Mouse (Mus musculus) forebrain, embryonic 16.5 days (tissue): ENCODE measurements around the gene Ckap4. TPM values are rescaled to one million over a fixed set of nuclear protein-coding genes. Genes with fewer than 3 reads are reported as not detected.
A peak's percentile ranks its signal among the peaks of the same experiment; 100 is the strongest.
"Not testable (repeated sequence)": the region's sequence is repeated elsewhere in the genome, so short reads cannot be mapped to it uniquely, and the experiment has no call there.

ENCODE experiments used
- ATAC-seq: fragments of 200-750 bp; cut with Nextera tagmentation; 2 replicates; pipeline ENCODE4 v1.8.0; 2017; ENCODE audit warnings: mild to moderate bottlenecking, moderate library complexity
- H3K27ac ChIP-seq: fragments of 300-500 bp; sonication (generic); 2 replicates; pipeline ENCODE4 v1.5.1; 2014; ENCODE audit warnings: low read length, control low read depth
- H3K27me3 ChIP-seq: fragments of 300-500 bp; sonication (generic); replicated peaks from 2 replicates; pipeline ENCODE4 v1.6.1; 2014; ENCODE audit warnings: low read length; ENCODE audit not compliant: control insufficient read depth, insufficient read depth
- H3K36me3 ChIP-seq: fragments of 300-500 bp; sonication (generic); 2 replicates; pipeline ENCODE4 v1.6.1; 2014; ENCODE audit not compliant: control insufficient read depth, insufficient read depth
- H3K4me1 ChIP-seq: fragments of 300-500 bp; sonication (generic); replicated peaks from 2 replicates; pipeline ENCODE4 v1.6.1; 2014; ENCODE audit warnings: low read length; ENCODE audit not compliant: control insufficient read depth, insufficient read depth
- H3K4me2 ChIP-seq: fragments of 300-500 bp; sonication (generic); 2 replicates; pipeline ENCODE4 v1.6.1; 2014; ENCODE audit warnings: mild to moderate bottlenecking, low read length, control low read depth
- H3K4me3 ChIP-seq: fragments of 300-500 bp; sonication (generic); replicated peaks from 2 replicates; pipeline ENCODE4 v1.5.1; 2014; ENCODE audit warnings: mild to moderate bottlenecking, low read length, control low read depth
- H3K9ac ChIP-seq: fragments of 300-500 bp; sonication (generic); replicated peaks from 2 replicates; pipeline ENCODE4 v1.6.1; 2014; ENCODE audit warnings: low read depth, low read length, control low read depth
- H3K9me3 ChIP-seq: fragments of 300-500 bp; sonication (generic); 2 replicates; pipeline ENCODE4 v1.6.1; 2016; ENCODE audit warnings: low read length; ENCODE audit not compliant: control insufficient read depth
- WGBS: fragments of 180-500 bp; shearing (Covaris S2); extraction: QIAGEN DNeasy Blood & Tissue Kit; methylation state at CpG from one replicate; pipeline ENCODE4 v1.1.7; 2014; 5-methylcytosine and 5-hydroxymethylcytosine counted together
- polyA plus RNA-seq: library from polyadenylated mRNA; unstranded; fragments of >200 nt; fragmentation: Nextera tagmentation; extraction: Ambion mirVana; gene quantifications from 2 replicates; pipeline ENCODE4 v1.2.1, GENCODE M21; 2015

Gene Ckap4
- polyA plus RNA-seq, 1 experiment from 2014 or later = 37.5 TPM

DNA sequence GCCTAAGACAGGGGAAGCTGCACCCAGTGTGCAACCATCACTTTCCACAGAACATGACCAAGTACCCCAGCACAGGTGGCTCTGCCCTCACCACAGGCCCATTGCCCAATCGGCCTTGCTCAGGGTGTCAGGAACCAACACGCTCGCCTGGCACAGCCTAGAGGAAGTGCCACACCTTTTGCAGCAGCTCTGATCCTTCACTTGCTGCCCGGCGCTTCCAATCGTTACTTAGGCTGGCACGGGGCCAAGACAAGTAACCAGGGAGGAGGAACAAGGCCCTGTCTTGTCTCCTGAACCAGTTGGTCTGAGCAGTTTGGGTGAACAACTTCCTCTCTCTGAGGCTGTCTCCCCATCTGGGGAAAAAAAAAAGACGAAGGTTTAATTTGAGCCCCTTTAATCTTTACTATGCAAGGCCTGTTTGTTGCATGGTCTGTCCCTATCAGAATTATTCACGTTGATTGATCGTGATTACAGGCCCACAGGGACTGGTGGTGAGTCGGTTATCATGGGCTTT, 17.4 kb downstream of the Ckap4 start:
- no peaks in the 10 kb centered on the region for H3K27me3 ChIP-seq
- H3K27ac ChIP-seq = no peak overlapping the region
- no peak overlapping the region for H3K4me3 ChIP-seq
- ATAC-seq = no peak
- H3K36me3 ChIP-seq = no peaks in the 10 kb centered on the region
- H3K4me2 ChIP-seq = no peak overlapping the region
- WGBS = 51% methylated on average over 11 of the region's 11 CpGs
- no peaks in the 10 kb centered on the region for H3K9me3 ChIP-seq
- H3K4me1 ChIP-seq = no peaks in the 10 kb centered on the region
- no peak overlapping the region for H3K9ac ChIP-seq

- 57% methylated on average over 1 of the region's 1 CpGs for WGBS
- not testable (repeated sequence) for H3K4me1 ChIP-seq, H3K9me3 ChIP-seq, H3K4me2 ChIP-seq, H3K27me3 ChIP-seq, H3K27ac ChIP-seq, H3K36me3 ChIP-seq, H3K4me3 ChIP-seq, H3K9ac ChIP-seq
- 0 out of 2 replicates have a peak, but pooled peaks have one; percentile 19 for ATAC-seq
These were observed 17.9 kb downstream of the Ckap4 start for GRCm38 (mm10) chr10:84515980-84516379.

- 32% methylated on average over 3 of the region's 3 CpGs for WGBS
- Histone ChIP-seq H3K36me3 (no peaks in the 10 kb centered on the region), H3K9me3 (no peaks in the 10 kb centered on the region), H3K9ac (no peak overlapping the region), H3K4me3 (no peak overlapping the region), H3K27me3 (no peaks in the 10 kb centered on the region), H3K4me1 (no peaks in the 10 kb centered on the region), H3K4me2 (no peak overlapping the region), H3K27ac (no peak overlapping the region)
- ATAC-seq = peak; percentile 80
These were observed 18.3 kb downstream of the Ckap4 start for GRCm38 (mm10) chr10:84515512-84515950.

- no peak overlapping the region for H3K4me2 ChIP-seq
- H3K36me3 ChIP-seq = no peaks in the 10 kb centered on the region
- no peak overlapping the region for H3K27ac ChIP-seq
- no peaks in the 10 kb centered on the region for H3K9me3 ChIP-seq
- WGBS = 40% methylated on average over 5 of the region's 5 CpGs
- H3K4me3 ChIP-seq = no peak overlapping the region
- no peak overlapping the region for H3K9ac ChIP-seq
- no peaks in the 10 kb centered on the region for H3K27me3 ChIP-seq
- no peak for ATAC-seq
- no peaks in the 10 kb centered on the region for H3K4me1 ChIP-seq
These were observed 19.8 kb downstream of the Ckap4 start for GRCm38 (mm10) chr10:84514038-84514578.

DNA sequence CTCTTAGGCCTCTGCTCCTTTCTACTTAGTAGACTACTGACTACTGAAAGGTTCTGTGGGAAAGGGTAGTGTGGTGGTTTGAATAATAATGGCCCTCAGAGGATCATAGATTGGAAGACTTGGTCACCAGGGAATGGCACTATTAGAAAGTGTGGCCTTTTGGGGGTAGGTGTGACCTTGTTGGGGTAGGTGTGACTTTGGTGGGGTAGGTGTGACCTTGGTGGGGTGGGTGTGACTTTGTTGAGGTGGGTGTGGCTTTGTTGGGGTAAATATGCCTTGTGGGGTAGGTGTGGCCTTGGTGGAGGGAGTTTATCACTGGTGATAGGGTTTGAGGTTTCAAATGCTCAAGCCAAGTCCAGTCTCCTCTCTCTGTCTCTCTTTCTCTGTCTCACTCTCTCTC, 21.1 kb downstream of the Ckap4 start:
- no peak overlapping the region for H3K9ac ChIP-seq
- no peaks in the 10 kb centered on the region for H3K9me3 ChIP-seq
- ATAC-seq = no peak

GRCm38 (mm10) chr10:84508603-84509002, 25.3 kb downstream of the Ckap4 start:
- Histone ChIP-seq H3K4me3 (no peak overlapping the region), H3K9ac (no peak overlapping the region), H3K36me3 (no peaks in the 10 kb centered on the region), H3K4me2 (no peak overlapping the region), H3K27me3 (no peaks in the 10 kb centered on the region), H3K27ac (no peak overlapping the region), H3K4me1 (no peaks in the 10 kb centered on the region), H3K9me3 (no peaks in the 10 kb centered on the region)
- WGBS = 98% methylated on average over 1 of the region's 1 CpGs
- no peak for ATAC-seq

More for the DNA sequence above, 21.1 kb downstream of the Ckap4 start:
- no peaks in the 10 kb centered on the region for H3K36me3 ChIP-seq
- H3K4me1 ChIP-seq = no peaks in the 10 kb centered on the region
- no peak overlapping the region for H3K27ac ChIP-seq
- H3K4me3 ChIP-seq = no peak overlapping the region
- no peaks in the 10 kb centered on the region for H3K27me3 ChIP-seq
- no peak overlapping the region for H3K4me2 ChIP-seq

DNA sequence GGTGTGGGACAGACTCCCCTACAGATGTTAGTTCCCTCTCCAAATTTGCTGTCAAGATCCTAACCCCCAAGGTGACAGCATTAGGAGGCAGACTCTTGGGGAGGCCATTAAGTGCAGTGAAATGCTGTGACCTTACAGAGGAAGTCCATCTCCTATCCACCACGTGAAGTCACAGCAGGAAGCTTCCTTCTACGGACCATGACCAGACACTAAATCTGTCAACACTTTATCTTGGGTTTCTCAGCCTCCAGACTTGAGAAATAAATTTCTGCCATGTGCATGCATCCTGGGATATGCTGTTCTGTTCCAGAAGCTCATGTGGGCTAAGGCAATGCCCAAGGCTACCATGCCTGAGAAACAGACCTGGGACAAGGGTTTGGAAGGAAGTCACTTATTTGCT, 35.0 kb downstream of the Ckap4 start:
- Histone ChIP-seq H3K4me3 (no peak overlapping the region), H3K4me1 (peaks cover 3% of the 10 kb centered on the region; the same call in 1 of the 2 replicates), H3K27ac (no peak overlapping the region), H3K9me3 (no peaks in the 10 kb centered on the region), H3K9ac (no peak overlapping the region), H3K27me3 (no peaks in the 10 kb centered on the region), H3K36me3 (no peaks in the 10 kb centered on the region), H3K4me2 (no peak overlapping the region)
- WGBS = 88% methylated on average over 2 of the region's 2 CpGs
- ATAC-seq = no peak

GRCm38 (mm10) chr10:84496805-84497204, 37.1 kb downstream of the Ckap4 start:
- ATAC-seq = peak; percentile 57; the same call in 1 of the 2 replicates
- H3K4me1 ChIP-seq = peaks cover 3% of the 10 kb centered on the region; the same call in 1 of the 2 replicates
- H3K27ac ChIP-seq = no peak overlapping the region
- no peaks in the 10 kb centered on the region for H3K36me3 ChIP-seq
- H3K9me3 ChIP-seq = no peaks in the 10 kb centered on the region
- no peak overlapping the region for H3K9ac ChIP-seq
- no peaks in the 10 kb centered on the region for H3K27me3 ChIP-seq
- no peak overlapping the region for H3K4me2 ChIP-seq
- no peak overlapping the region for H3K4me3 ChIP-seq
- WGBS = 13% methylated on average over 2 of the region's 2 CpGs

GRCm38 (mm10) chr10:84494432-84494831, 39.4 kb downstream of the Ckap4 start:
- H3K4me3 ChIP-seq = no peak overlapping the region
- H3K27me3 ChIP-seq = no peaks in the 10 kb centered on the region
- H3K27ac ChIP-seq = no peak overlapping the region
- H3K4me2 ChIP-seq = no peak overlapping the region
- H3K36me3 ChIP-seq = no peaks in the 10 kb centered on the region
- WGBS = 92% methylated on average over 7 of the region's 7 CpGs
- no peaks in the 10 kb centered on the region for H3K9me3 ChIP-seq
- H3K4me1 ChIP-seq = peaks cover 3% of the 10 kb centered on the region; the same call in 1 of the 2 replicates
- H3K9ac ChIP-seq = no peak overlapping the region
- ATAC-seq = no peak

DNA sequence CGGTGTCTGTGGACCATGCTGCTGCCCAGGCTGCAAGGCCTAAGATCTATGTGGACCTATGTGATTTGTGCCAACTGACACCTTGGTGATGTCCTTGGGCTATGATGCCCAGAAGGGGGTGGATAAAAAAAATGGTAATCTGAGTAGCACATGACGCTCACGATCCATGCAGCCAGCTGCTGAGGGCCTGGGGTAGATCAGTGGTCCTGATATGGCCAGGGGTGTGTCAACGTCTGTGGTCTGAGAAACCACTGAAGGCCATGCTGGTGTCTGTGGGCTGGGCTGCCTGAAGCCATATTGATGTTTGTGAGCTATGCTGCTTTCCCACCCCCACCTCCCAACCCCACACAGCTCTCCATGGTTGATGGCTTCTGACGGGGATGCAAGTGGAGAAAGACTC, 43.7 kb downstream of the Ckap4 start:
- Histone ChIP-seq H3K4me3 (no peak overlapping the region), H3K4me1 (no peaks in the 10 kb centered on the region), H3K9me3 (no peaks in the 10 kb centered on the region), H3K9ac (no peak overlapping the region), H3K36me3 (no peaks in the 10 kb centered on the region), H3K27ac (no peak overlapping the region), H3K27me3 (no peaks in the 10 kb centered on the region), H3K4me2 (no peak overlapping the region)
- WGBS = 93% methylated on average over 5 of the region's 5 CpGs
- ATAC-seq = no peak
